Mouse (Mus musculus) macrophage (primary cell): ENCODE measurements around the gene Usp50. TPM values are rescaled to one million over a fixed set of nuclear protein-coding genes. Genes with fewer than 3 reads are reported as not detected.

Source experiments
- H3K27ac ChIP-seq: fragments of 350-480 bp; formaldehyde crosslinking; 2 replicates; pipeline ENCODE4 v1.9.0; 2021
- H3K36me3 ChIP-seq: fragments of 350-480 bp; formaldehyde crosslinking; 2 replicates; pipeline ENCODE4 v1.9.0; 2021; ENCODE audit errors: inconsistent target
- H3K4me3 ChIP-seq: fragments of 350-480 bp; formaldehyde crosslinking; 2 replicates; pipeline ENCODE4 v1.9.0; 2021; ENCODE audit errors: inconsistent target
- H3K79me2 ChIP-seq: fragments of 350-480 bp; formaldehyde crosslinking; 2 replicates; pipeline ENCODE4 v1.9.0; 2021; ENCODE audit errors: inconsistent target
- WGBS: methylation state at CpG from one replicate; pipeline ENCODE4 v1.1.7; 2026; ENCODE audit warnings: inconsistent platforms; ENCODE audit not compliant: missing documents; 5-methylcytosine and 5-hydroxymethylcytosine counted together
- polyA plus RNA-seq: library from polyadenylated mRNA; stranded (reverse); fragments of 250-400 nt; gene quantifications from 3 replicates; pipeline ENCODE4 v1.2.4, GENCODE M21; 2018; ENCODE audit warnings: inconsistent platforms
- total RNA-seq, 78 experiments: library from RNA; depleted of rRNA; stranded (reverse); fragments of 250-400 nt; gene quantifications; 1 replicate in 9 of 78; 2 replicates in 24 of 78; 3 replicates in 43 of 78; 4 replicates in 2 of 78; pipeline ENCODE4 v1.2.4; 2018; ENCODE audit warnings: inconsistent platforms in 56 of 78

Gene Usp50
- not detected for total RNA-seq (2018; cell fraction: chromatin; rRNA removed)
- under 1 TPM in 25 of 26 experiments, not detected in 1; 0.06 to 0.29 (median 0.15) TPM for total RNA-seq (2018; cell fraction: cytosol; rRNA removed)
- total RNA-seq (2018; cell fraction: nucleus; rRNA removed) = under 1 TPM in 1 of 26 experiments, not detected in 25; 0.57 TPM
- 0.18 to 0.28 TPM in 2 of 3 replicates, not detected in the other for polyA plus RNA-seq

DNA sequence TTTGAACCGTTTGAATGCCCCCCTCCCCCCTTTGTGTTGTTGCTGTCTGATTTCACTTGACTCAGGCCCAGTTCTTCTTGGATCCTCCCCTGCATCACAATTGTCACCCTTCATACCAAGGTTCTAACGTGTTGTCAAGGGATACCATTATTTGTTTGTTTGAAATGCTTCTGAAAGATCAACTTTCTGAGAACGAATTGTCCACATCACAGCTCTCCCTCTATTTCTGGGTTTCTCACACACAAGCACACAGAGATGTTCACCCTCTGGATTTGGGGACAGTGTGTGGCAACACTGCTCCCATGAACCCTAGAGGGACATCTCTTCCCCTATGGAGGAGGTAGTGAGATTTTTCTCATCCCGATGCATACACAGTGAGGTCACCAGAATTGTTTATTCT is at the start of gene Usp50:
TSS of gene Usp50 (minus strand) at position 101 of the 400 bp plus-strand sequence.
- H3K79me2 ChIP-seq = no peaks in the 10 kb centered on the region
- no peak within 1 kb of the TSS for H3K27ac ChIP-seq
- WGBS = 81% methylated on average over 4 of the region's 4 CpGs
- no peak within 1 kb of the TSS for H3K4me3 ChIP-seq
- no peaks in the 10 kb centered on the region for H3K36me3 ChIP-seq

DNA sequence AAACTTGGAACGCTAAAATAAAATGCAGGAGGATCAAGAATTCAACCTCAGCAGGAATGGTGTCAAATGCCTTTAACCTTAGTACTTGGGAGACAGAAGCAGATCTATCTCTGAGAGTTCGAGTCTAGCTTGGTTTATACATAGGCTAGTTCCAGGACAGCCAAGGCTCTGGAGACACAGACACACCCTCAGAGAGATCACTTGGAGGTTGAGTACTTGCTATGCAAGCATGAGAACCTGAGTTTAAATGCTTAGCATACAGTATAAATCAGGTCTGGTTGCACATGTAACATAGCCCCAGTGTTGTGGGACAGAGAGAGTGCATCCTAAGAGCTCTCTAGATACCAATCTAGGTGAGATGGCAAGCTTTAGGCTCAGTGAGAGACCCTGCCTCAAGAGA is 34.1 kb upstream of the Usp50 start:
- no peak overlapping the region for H3K4me3 ChIP-seq
- H3K36me3 ChIP-seq = peaks cover 84% of the 10 kb centered on the region
- H3K27ac ChIP-seq = no peak overlapping the region
- WGBS = 83% methylated on average over 2 of the region's 2 CpGs
- no peaks in the 10 kb centered on the region for H3K79me2 ChIP-seq

DNA sequence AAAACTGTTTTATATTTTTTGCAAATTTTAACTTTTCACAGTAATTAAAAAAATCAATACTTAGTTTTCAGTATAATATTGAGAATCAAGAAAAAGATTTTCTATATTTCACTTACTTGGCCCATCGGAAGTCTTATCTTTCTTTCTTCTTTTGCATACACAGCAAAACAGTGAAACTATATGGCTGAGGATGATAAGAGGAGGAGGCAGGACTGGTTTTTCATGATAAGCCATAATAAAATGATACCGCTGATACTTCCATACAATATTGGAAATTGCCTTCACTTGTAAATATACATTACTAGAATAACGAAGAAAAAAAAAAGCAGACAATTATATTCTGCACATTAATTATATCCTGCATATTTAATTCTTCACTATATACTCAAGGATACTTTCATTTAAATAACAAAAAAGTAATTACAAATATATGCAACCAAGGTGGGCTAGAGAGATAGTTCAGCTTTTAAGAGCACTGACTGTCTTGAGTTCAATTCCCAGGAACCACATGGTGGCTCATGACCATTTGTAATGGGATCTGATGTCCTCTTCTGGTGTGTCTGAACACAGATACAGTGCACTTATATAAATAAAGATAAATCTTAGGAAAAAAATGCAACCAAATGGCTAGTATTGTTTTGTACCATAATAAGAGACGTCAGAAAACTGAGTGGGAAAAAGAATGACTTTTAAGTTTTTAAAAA is 33.5 kb upstream of the Usp50 start:
- Histone ChIP-seq H3K4me3 (no peak overlapping the region), H3K36me3 (peaks cover 86% of the 10 kb centered on the region), H3K79me2 (no peaks in the 10 kb centered on the region), H3K27ac (no peak overlapping the region)
- 100% methylated on average over 4 of the region's 4 CpGs for WGBS

DNA sequence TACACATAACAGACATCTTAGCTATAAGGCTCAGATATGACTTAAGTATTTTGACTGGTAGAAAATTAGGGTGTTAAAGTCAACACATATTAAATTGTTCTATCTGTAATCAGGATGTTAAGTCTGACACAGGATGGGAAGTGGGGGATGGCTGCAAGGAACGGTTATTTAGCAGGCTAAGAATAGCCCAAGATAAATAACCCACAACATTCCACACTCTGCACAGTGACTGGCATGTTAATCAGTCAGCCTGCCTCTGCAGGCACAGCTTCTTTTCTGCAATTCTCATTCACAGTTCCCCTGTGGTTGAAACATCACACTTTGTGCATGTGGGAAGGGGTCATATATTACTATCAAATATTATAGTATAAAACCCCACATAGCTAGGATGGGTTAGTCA is 32.6 kb upstream of the Usp50 start:
- 63% methylated on average over 1 of the region's 1 CpGs for WGBS
- peaks cover 86% of the 10 kb centered on the region for H3K36me3 ChIP-seq
- H3K4me3 ChIP-seq = no peak overlapping the region
- no peaks in the 10 kb centered on the region for H3K79me2 ChIP-seq
- H3K27ac ChIP-seq = no peak overlapping the region

DNA sequence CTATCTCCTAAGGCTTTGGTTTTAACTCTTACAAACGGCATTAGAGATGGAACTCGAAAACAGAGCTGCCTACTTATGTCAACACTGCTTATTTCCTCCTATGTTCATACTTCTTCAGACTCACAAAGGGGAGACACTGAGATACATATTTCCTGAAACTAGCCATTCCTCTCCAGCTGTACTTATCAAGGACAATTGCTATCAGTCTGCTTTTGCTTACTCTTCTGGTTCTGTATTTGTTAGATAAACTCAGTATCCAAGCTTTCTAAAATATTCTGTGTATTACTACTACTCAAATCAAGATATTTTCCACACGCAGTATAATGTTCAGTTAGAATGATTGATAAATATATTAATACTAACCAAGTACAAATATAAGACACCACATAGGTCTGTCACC is 18.7 kb upstream of the Usp50 start:
- H3K27ac ChIP-seq = no peak overlapping the region
- 89% methylated on average over 3 of the region's 3 CpGs for WGBS
- no peak overlapping the region for H3K4me3 ChIP-seq
- no peaks in the 10 kb centered on the region for H3K79me2 ChIP-seq
- peaks cover 83% of the 10 kb centered on the region for H3K36me3 ChIP-seq

DNA sequence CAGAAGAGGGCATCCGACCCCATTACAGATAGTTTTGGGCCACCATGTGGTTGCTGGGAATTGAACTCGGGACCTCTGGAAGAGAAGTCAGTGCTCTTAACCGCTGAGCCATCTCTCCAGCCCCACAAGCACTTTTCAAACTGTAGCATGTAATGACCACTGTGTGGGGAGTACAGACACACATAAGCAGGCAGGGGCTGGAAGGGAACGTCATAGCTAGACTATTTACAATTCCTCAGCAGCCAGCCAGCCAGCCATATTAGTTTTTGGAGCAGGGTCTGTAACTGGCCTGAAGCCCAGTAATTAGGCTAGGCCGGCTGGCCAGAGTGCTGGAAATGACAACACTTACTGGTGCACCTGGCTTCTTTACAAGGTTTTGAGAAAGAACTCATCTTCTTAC is 15.2 kb upstream of the Usp50 start:
- Histone ChIP-seq H3K27ac (no peak overlapping the region), H3K4me3 (no peak overlapping the region), H3K79me2 (no peaks in the 10 kb centered on the region), H3K36me3 (peaks cover 87% of the 10 kb centered on the region)
- WGBS = 94% methylated on average over 5 of the region's 5 CpGs

DNA sequence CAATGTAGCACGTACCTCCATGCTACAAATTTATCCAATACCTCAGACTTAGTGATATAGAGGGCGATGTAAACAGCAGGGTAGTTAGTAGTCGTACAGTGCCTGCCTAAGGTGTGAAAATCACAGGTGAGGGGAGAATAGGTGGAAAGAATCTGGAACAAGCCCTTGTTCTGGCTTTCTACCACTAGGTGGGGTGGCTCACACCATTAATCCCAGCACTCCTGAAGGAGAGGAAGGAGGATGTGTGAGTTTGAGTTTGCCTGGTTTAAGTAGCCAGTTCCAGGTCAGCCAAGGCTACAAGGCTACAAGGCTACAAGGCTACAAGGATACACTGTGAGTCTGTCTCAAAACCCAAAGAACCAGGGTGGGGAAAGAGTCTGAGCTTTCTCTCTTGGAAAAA is 12.4 kb upstream of the Usp50 start:
- no peak overlapping the region for H3K4me3 ChIP-seq
- no peaks in the 10 kb centered on the region for H3K79me2 ChIP-seq
- no peak overlapping the region for H3K27ac ChIP-seq
- H3K36me3 ChIP-seq = peaks cover 95% of the 10 kb centered on the region
- WGBS = 100% methylated on average over 2 of the region's 3 CpGs

DNA sequence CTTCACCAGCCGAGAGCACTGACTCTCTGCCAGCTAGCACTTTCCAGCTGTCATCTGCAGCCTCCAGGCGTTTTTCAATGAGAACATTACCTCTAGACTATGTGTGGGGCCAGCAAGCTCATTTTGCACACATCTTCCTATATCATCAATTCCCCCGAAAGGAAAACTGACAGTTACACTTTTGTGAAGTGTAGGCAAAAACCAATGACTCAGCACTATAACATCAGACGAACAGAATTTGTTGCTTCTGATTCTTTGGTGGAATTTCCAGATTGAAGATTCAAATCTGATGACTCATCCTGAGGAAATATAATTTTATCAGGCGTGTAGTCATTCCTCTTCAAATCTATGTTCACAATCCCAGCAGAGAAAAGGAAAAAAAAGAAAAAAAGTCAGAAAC is 9.3 kb upstream of the Usp50 start:
- Histone ChIP-seq H3K27ac (no peak overlapping the region), H3K36me3 (peaks cover 67% of the 10 kb centered on the region), H3K4me3 (no peak overlapping the region), H3K79me2 (no peaks in the 10 kb centered on the region)
- WGBS = 89% methylated on average over 5 of the region's 5 CpGs

DNA sequence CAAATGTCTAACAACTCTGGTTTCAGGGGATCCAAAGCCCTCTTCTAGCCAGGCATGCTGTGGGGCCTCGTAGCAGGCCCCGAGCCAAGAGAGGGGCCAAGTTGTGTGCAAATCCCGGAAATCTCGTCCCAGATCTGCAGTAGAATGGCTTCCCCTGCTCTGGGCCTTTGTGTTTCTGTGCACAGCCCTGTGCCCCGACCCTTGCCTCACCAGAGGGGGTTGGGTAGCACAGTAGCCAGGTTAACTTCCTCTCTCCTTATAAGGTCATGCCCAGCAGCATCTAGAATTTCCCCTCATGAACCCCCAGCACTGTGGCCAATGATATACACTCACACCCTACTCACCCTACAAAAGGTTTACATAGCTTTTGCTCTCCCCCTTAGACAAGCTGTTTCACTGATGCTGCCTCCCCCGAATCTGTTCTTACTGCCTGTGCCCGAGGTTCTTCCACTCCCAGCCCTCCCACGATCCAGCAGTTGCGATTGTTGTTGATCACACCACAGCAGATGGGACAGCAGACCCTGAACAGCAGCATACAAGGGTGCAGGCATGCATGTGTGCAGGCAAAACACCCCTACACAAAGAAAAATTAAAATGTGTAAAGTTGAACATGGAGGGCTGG is 4.6 kb upstream of the Usp50 start:
- Histone ChIP-seq H3K79me2 (no peaks in the 10 kb centered on the region), H3K36me3 (peaks cover 22% of the 10 kb centered on the region), H3K27ac (no peak overlapping the region), H3K4me3 (no peak overlapping the region)
- 28% methylated on average over 9 of the region's 9 CpGs for WGBS

DNA sequence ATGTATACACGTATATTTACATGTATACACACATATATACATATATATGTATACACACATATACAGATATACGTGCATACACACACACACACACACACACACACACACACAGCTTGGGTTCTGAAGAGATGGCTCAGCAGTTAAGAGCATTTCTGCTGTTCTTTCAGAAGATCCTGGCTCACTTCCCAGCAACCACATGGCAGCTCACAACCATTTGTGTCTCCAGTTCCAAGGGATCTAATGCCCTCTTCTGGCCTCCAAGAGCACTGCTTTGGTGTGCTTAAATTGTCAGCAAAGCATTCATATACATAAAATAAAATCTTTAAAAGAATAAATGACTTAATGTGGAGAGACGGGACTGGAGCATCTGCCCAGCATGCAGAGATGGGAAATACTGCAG is 837 bp downstream of the Usp50 start:
- 100% methylated on average over 1 of the region's 3 CpGs for WGBS
- H3K27ac ChIP-seq = no peak overlapping the region
- H3K4me3 ChIP-seq = no peak overlapping the region

DNA sequence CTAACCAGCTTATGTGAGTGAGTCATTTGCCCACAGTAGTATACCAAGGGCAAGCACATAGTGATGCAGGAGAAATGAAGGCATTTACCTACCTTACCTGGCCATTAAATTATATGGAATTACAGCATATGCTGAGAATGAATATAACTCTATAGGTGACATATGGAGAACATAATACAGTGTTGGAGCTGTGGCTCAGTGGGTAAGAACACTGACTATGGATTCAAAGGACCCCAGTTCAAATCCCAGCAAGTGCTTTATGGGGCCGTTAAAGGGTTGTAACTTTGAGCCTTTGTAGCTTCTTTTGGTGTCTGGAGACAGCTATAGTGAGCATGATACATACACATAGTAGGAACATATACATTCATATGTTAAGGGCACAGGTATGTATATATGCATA is 1.8 kb downstream of the Usp50 start:
- WGBS = 88% methylated on average over 1 of the region's 1 CpGs

More for the DNA sequence above, 837 bp downstream of the Usp50 start:
- no peaks in the 10 kb centered on the region for H3K36me3 ChIP-seq
- no peaks in the 10 kb centered on the region for H3K79me2 ChIP-seq

DNA sequence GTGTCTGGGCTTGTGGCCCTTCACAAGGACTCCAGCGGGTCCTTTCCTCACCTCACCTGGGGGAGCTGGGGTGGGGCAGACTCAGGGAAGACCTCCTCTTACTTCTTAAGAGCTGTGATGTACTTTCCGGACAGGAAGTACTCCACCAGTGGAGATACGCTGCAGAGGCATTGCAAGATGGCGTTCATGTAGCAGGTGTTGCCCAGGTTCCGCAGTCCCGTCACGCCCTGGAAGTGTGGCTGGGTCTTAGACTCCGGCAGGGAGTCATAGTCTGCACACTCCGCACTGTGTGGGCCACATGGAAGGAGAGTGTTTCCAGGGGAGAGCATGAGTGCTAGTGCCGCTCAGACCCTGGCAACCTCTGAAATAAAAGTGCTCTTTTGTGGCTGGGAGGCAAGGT is 3.0 kb downstream of the Usp50 start:
- no peak overlapping the region for H3K4me3 ChIP-seq
- no peaks in the 10 kb centered on the region for H3K36me3 ChIP-seq
- 97% methylated on average over 10 of the region's 10 CpGs for WGBS
- no peaks in the 10 kb centered on the region for H3K79me2 ChIP-seq
- H3K27ac ChIP-seq = no peak overlapping the region

More for the DNA sequence above, 1.8 kb downstream of the Usp50 start:
- Histone ChIP-seq H3K79me2 (no peaks in the 10 kb centered on the region), H3K4me3 (no peak overlapping the region), H3K27ac (no peak overlapping the region), H3K36me3 (no peaks in the 10 kb centered on the region)

DNA sequence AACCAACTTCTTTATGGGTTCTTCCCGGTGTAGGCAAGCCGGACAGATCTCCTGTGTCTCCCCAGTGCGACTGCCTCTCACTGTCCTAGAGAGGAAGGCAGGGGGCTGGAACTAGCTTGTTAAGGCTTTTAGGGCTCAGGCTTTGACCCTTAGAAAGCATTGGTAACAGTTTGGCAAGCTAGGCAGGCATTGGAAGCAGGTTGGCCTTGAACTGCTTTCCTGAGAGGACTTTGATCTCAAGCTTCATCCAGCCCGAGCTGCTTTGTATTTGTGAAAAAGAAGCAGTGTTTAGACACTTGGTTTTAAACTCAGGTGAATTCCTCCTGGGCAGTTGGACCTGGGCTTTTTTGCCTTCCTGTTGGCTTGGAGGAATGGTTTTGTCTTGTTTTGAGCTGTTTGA is 4.5 kb downstream of the Usp50 start:
- 90% methylated on average over 4 of the region's 4 CpGs for WGBS
- Histone ChIP-seq H3K27ac (no peak overlapping the region), H3K79me2 (no peaks in the 10 kb centered on the region), H3K36me3 (no peaks in the 10 kb centered on the region), H3K4me3 (no peak overlapping the region)

DNA sequence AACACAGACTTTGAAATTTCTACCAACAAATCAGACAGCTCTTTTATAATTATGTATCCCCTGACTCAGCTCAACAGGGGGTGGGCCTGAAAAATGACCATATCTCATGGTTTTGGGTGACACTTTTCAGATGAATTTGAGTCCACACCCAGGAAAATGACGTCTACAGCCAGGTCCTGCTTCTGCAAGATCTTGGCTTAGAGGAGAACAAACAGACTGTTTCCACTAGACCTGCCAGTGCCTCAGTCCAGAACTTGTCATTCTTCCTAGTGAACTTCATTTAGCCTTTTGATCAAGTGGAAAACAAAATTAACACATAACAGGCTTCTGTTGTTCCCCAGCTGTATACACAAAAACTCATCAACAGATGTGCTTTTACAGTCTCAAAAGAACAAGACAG is 6.9 kb downstream of the Usp50 start:
- H3K27ac ChIP-seq = no peak overlapping the region
- H3K79me2 ChIP-seq = no peaks in the 10 kb centered on the region
- no peaks in the 10 kb centered on the region for H3K36me3 ChIP-seq
- 50% methylated on average over 1 of the region's 1 CpGs for WGBS
- no peak overlapping the region for H3K4me3 ChIP-seq

DNA sequence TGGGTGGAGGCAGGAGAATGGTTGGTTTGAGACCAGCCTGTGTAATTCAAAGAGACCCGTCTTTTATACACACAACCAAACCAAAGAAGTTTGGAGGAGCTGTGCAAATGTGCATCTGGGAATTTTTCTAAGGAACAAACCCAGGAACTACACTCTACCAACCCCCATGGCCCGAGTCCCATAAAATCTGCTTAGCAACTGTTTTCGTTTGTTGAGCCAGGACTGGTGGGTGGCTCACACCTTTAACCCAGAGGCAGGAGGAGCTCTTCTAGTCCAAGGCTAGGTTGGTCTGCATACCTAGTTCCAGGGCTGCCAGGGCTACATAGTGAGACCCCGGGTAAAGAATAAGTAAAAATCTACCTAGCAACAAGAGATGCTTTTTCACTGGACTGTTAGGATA is 7.3 kb downstream of the Usp50 start:
- H3K27ac ChIP-seq = no peak overlapping the region
- no peak overlapping the region for H3K4me3 ChIP-seq
- H3K79me2 ChIP-seq = no peaks in the 10 kb centered on the region
- WGBS = 76% methylated on average over 4 of the region's 4 CpGs
- no peaks in the 10 kb centered on the region for H3K36me3 ChIP-seq
